Mouse (Mus musculus) lung, postnatal 0 days (tissue): ENCODE results near the gene Ckb. TPM values are rescaled to one million over a fixed set of nuclear protein-coding genes. Genes with fewer than 3 reads are reported as not detected.

Source experiments
- ATAC-seq: fragments of 200-750 bp; cut with Nextera tagmentation; 2 replicates; pipeline ENCODE4 v1.8.0; 2017; ENCODE audit warnings: moderate library complexity
- DNase-seq: peaks from one replicate; pipeline ENCODE4 v3.0.0-alpha.2; 2016; ENCODE audit warnings: low spot score
- H3K27ac ChIP-seq: fragments of 300-500 bp; sonication (generic); 2 replicates; pipeline ENCODE4 v1.5.1; 2014; ENCODE audit warnings: antibody characterized with exemption, mild to moderate bottlenecking, low read length, mixed read lengths
- H3K27me3 ChIP-seq: fragments of 300-500 bp; sonication (generic); replicated peaks from 2 replicates; pipeline ENCODE4 v1.6.1; 2014; ENCODE audit warnings: low read length, mixed read lengths; ENCODE audit not compliant: insufficient read depth
- H3K36me3 ChIP-seq: fragments of 300-500 bp; sonication (generic); 2 replicates; pipeline ENCODE4 v1.6.1; 2014; ENCODE audit warnings: low read length, mixed read lengths; ENCODE audit not compliant: insufficient read depth
- H3K4me1 ChIP-seq: fragments of 300-500 bp; sonication (generic); 2 replicates; pipeline ENCODE4 v1.6.1; 2014; ENCODE audit warnings: antibody characterized with exemption, low read depth, low read length, mixed read lengths; ENCODE audit not compliant: insufficient read depth
- H3K4me2 ChIP-seq: fragments of 300-500 bp; sonication (generic); replicated peaks from 2 replicates; pipeline ENCODE4 v1.6.1; 2014; ENCODE audit warnings: low read depth, mild to moderate bottlenecking, low read length, moderate library complexity, mixed read lengths
- H3K4me3 ChIP-seq: fragments of 300-500 bp; sonication (generic); 2 replicates; pipeline ENCODE4 v1.5.1; 2014; ENCODE audit warnings: low read depth, low read length
- H3K9ac ChIP-seq: fragments of 300-500 bp; sonication (generic); replicated peaks from 2 replicates; pipeline ENCODE4 v1.6.1; 2014; ENCODE audit warnings: low read depth, mild to moderate bottlenecking
- H3K9me3 ChIP-seq: fragments of 300-500 bp; sonication (generic); 2 replicates; pipeline ENCODE4 v1.6.1; 2016; ENCODE audit warnings: low read length, mixed read lengths
- CTCF ChIP-seq: IDR thresholded peaks from 2 replicates; pipeline ENCODE4 v1.5.1; 2016; ENCODE audit warnings: antibody characterized with exemption, mild to moderate bottlenecking
- EP300 ChIP-seq: IDR thresholded peaks from 2 replicates; pipeline ENCODE4 v1.6.1; 2016; ENCODE audit warnings: antibody characterized with exemption, mild to moderate bottlenecking, control low read depth
- WGBS: fragments of 180-500 bp; shearing (Covaris S2); extraction: QIAGEN DNeasy Blood & Tissue Kit; methylation state at CpG from one replicate; pipeline ENCODE4 v1.1.7; 2014; 5-methylcytosine and 5-hydroxymethylcytosine counted together
- polyA plus RNA-seq: library from polyadenylated mRNA; unstranded; fragments of >200 nt; fragmentation: Nextera tagmentation; extraction: Ambion mirVana; gene quantifications from 2 replicates; pipeline ENCODE4 v1.2.1, GENCODE M21; 2015

The Ckb gene
- polyA plus RNA-seq, 1 experiment from 2014 or later, result 153 TPM

GRCm38 (mm10) chr12:111652953-111653352 lies 19.2 kb downstream of the Ckb start:
- Histone ChIP-seq H3K4me1 (no peaks in the 10 kb centered on the region), H3K4me3 (no peak overlapping the region), H3K36me3 (peaks cover 22% of the 10 kb centered on the region), H3K4me2 (no peak overlapping the region), H3K9ac (no peak overlapping the region), H3K9me3 (no peaks in the 10 kb centered on the region), H3K27ac (no peak overlapping the region), H3K27me3 (no peaks in the 10 kb centered on the region)
- ATAC-seq (no peak), DNase-seq (no peak)
- WGBS, result 87% methylated on average over 3 of the region's 3 CpGs
- TF ChIP-seq CTCF, result no peak
- TF ChIP-seq EP300, result no peak

GRCm38 (mm10) chr12:111648061-111648645 lies 24.0 kb downstream of the Ckb start:
- peaks cover 14% of the 10 kb centered on the region; the same call in 1 of the 2 replicates for H3K36me3 ChIP-seq
- TF ChIP-seq EP300 (no peak), CTCF (peak; percentile 87)
- no peak overlapping the region for H3K4me3 ChIP-seq
- H3K4me1 ChIP-seq, result no peaks in the 10 kb centered on the region
- 44% methylated on average over 6 of the region's 6 CpGs for WGBS
- H3K27me3 ChIP-seq, result no peaks in the 10 kb centered on the region
- ATAC-seq (peak; percentile 67), DNase-seq (peak; percentile 61)
- H3K4me2 ChIP-seq, result no peak overlapping the region
- no peak overlapping the region for H3K27ac ChIP-seq
- H3K9ac ChIP-seq, result no peak overlapping the region
- H3K9me3 ChIP-seq, result no peaks in the 10 kb centered on the region

Other genes starting within 250 kb of the Ckb start
- gene Tnfaip2, start 229.9 kb downstream of the Ckb start, polyA plus RNA-seq, result 17.0 and 26.3 TPM in 2 replicates
- gene Gm266, start 186.5 kb downstream of the Ckb start, polyA plus RNA-seq, result 1.9 and 2.7 TPM in 2 replicates
- gene Eif5, start 134.3 kb downstream of the Ckb start, polyA plus RNA-seq, result 412 and 458 TPM in 2 replicates
- 25.8 and 26.0 TPM in 2 replicates for gene Mark3, start 97.8 kb downstream of the Ckb start, polyA plus RNA-seq
- 4.3 and 4.5 TPM in 2 replicates for gene Trmt61a, start 5.8 kb upstream of the Ckb start, polyA plus RNA-seq
- gene Bag5, start 40.9 kb upstream of the Ckb start, polyA plus RNA-seq, result 48.9 and 52.5 TPM in 2 replicates
- gene Apopt1, start 40.9 kb upstream of the Ckb start, polyA plus RNA-seq, result 42.3 and 43.1 TPM in 2 replicates
- 86.1 and 89.6 TPM in 2 replicates for gene Klc1, start 86.5 kb upstream of the Ckb start, polyA plus RNA-seq
- 1.8 and 2.1 TPM in 2 replicates for gene Xrcc3, start 141.5 kb upstream of the Ckb start, polyA plus RNA-seq
- gene Zfyve21, start 141.8 kb upstream of the Ckb start, polyA plus RNA-seq, result 160 and 163 TPM in 2 replicates
- gene Ppp1r13b, start 235.8 kb upstream of the Ckb start, polyA plus RNA-seq, result 21.8 and 22.7 TPM in 2 replicates